Mouse (Mus musculus) megakaryocyte, embryonic 14.5 days (primary cell): ENCODE data around the gene Nox1.

ENCODE experiments used
- FLI1 ChIP-seq: IDR thresholded peaks from 2 replicates; pipeline ENCODE4 v1.6.1; 2012; ENCODE audit warnings: low read length, inconsistent platforms, mixed read lengths
- GATA1 ChIP-seq: IDR thresholded peaks from 3 replicates; pipeline ENCODE4 v1.6.1; 2012; ENCODE audit warnings: mixed read lengths, low read length, inconsistent platforms, borderline replicate concordance

DNA sequence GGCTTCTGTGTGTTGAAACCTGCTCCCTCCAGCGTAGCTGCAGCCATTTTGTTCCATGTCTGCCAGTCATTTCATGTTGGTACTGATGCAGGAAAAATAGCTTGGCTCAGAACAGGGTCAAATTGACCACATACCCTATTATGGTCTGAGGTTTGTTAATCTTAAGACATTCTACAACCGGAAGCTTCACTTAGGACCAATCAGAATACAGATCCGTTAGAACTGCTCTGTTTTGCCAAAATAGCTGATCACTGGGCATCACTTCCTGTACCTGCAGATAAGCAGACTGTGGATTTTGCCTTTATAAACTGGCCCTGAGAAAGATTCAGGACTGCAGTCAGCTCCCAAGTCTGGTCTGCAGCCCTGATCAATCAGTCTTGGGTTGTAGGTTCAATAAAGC is 93.2 kb downstream of the Nox1 start:
- TF ChIP-seq GATA1 = no peak
- no peak for TF ChIP-seq FLI1
